Mouse (Mus musculus) layer of hippocampus, adult 18-20 months (tissue): ENCODE data around the gene Btbd35f26. TPM values are rescaled to one million over a fixed set of nuclear protein-coding genes. Genes with fewer than 3 reads are reported as not detected.
"Not testable (repeated sequence)": the region's sequence is repeated elsewhere in the genome, so short reads cannot be mapped to it uniquely, and the experiment has no call there.

Source experiments
- DNase-seq, 2 experiments: peaks; one replicate each; pipeline ENCODE4 v3.0.0; 2022; ENCODE audit warnings: low spot score in 2 of 2
- long read RNA-seq: library from polyadenylated mRNA; stranded (forward); transcript quantifications from one replicate; pipeline ENCODE4 v2.0.0, GENCODE M21; 2021
- total RNA-seq, 2 experiments: library from RNA; stranded (reverse); gene quantifications; 2 replicates each; pipeline ENCODE4 v1.2.3; 2021

Btbd35f26 gene
- total RNA-seq = not detected
- long read RNA-seq = 0 reads

- not testable (repeated sequence) for DNase-seq
Measured at GRCm38 (mm10) chrX:31336154-31336553, at the start of gene Btbd35f26. Btbd35f26 (plus strand) TSS chrX:31336454.

GRCm38 (mm10) chrX:31341924-31342323 is 5.7 kb downstream of the Btbd35f26 start:
- DNase-seq = not testable (repeated sequence)

GRCm38 (mm10) chrX:31383818-31384217 is 47.6 kb downstream of the Btbd35f26 start, which contains the start of gene Btbd35f19:
Btbd35f19 (minus strand) TSS chrX:31383918.
- not testable (repeated sequence) for DNase-seq

Other genes with a start within 250 kb of the Btbd35f26 start
- not detected for gene Btbd35f29, start 218.8 kb upstream of the Btbd35f26 start, total RNA-seq
- not detected for gene Spin2f, start 82.6 kb upstream of the Btbd35f26 start, total RNA-seq
- gene Btbd35f19, start 47.5 kb downstream of the Btbd35f26 start, total RNA-seq = not detected
- gene Gm21883, start 237.8 kb downstream of the Btbd35f26 start, total RNA-seq = not detected